Mouse (Mus musculus) thymus, postnatal 4 days (tissue): ENCODE data around the gene Pi16.

Experiments used
- DNase-seq: peaks from one replicate; pipeline ENCODE4 v3.0.0; 2021

Pi16 gene

GRCm38 (mm10) chr17:29358928-29359327, 41.4 kb downstream of the Pi16 start:
- no peak for DNase-seq

- peak; percentile 60 for DNase-seq
Observed at GRCm38 (mm10) chr17:29360761-29361221, 43.3 kb downstream of the Pi16 start, which contains the start of gene Fgd2. Gene Fgd2, plus strand, starts transcription at chr17:29360914.

GRCm38 (mm10) chr17:29361982-29362691, 44.7 kb downstream of the Pi16 start:
- DNase-seq = peak; percentile 70

GRCm38 (mm10) chr17:29363109-29363508, 45.6 kb downstream of the Pi16 start:
- DNase-seq = no peak

- no peak for DNase-seq
Observed at GRCm38 (mm10) chr17:29365105-29365621, 47.7 kb downstream of the Pi16 start.

- no peak for DNase-seq
Observed at GRCm38 (mm10) chr17:29368726-29369125, 51.2 kb downstream of the Pi16 start.

- peak; percentile 96 for DNase-seq
Observed at GRCm38 (mm10) chr17:29370984-29371723, 53.7 kb downstream of the Pi16 start.

GRCm38 (mm10) chr17:29375871-29376270, 58.4 kb downstream of the Pi16 start:
- DNase-seq = no peak

- DNase-seq = no peak
Observed at GRCm38 (mm10) chr17:29378056-29378455, 60.6 kb downstream of the Pi16 start.
